Mouse (Mus musculus): Measurements from ENCODE around the gene Gzmg. TPM values are rescaled to one million over a fixed set of nuclear protein-coding genes. Genes with fewer than 3 reads are reported as not detected.
"Not testable (repeated sequence)": the region's sequence is repeated elsewhere in the genome, so short reads cannot be mapped to it uniquely, and the experiment has no call there.

Gzmg gene
- not detected for polyA plus RNA-seq (2012; fragmentation: generic; extraction: Trizol)

- not testable (repeated sequence) for H3ac ChIP-seq (ENCODE audit: control insufficient read depth, insufficient read length); H3K4me2 ChIP-seq (ENCODE audit: low read depth); H3K79me2 ChIP-seq (ENCODE audit: control insufficient read depth, insufficient read depth); H3K36me3 ChIP-seq (ENCODE audit: control insufficient read depth, insufficient read depth); H3K27me3 ChIP-seq (ENCODE audit: control insufficient read depth, insufficient read depth, insufficient read length); H3K4me3 ChIP-seq
Measured at GRCm38 (mm10) chr14:56159479-56159878, at the start of gene Gzmg. Gene Gzmg (minus strand): TSS chr14:56159579.

GRCm38 (mm10) chr14:56205613-56206012, 46.2 kb upstream of the Gzmg start:
- Histone ChIP-seq H3K79me2 (ENCODE audit: control insufficient read depth, insufficient read depth) (no peaks in the 10 kb centered on the region), H3ac (ENCODE audit: control insufficient read depth, insufficient read length) (no peak overlapping the region), H3K36me3 (ENCODE audit: control insufficient read depth, insufficient read depth) (no peaks in the 10 kb centered on the region), H3K4me2 (ENCODE audit: low read depth) (no peak overlapping the region), H3K27me3 (ENCODE audit: control insufficient read depth, insufficient read depth, insufficient read length) (no peaks in the 10 kb centered on the region), H3K4me3 (no peak overlapping the region)
- TF ChIP-seq CEBPB (IDR thresholded peaks at IDR 0.05; ENCODE audit: insufficient read depth, poor library complexity, severe bottlenecking) (no peak), POLR2AphosphoS2 (IDR thresholded peaks at IDR 0.05; ENCODE audit: insufficient read length, low read depth) (no peak)

DNA sequence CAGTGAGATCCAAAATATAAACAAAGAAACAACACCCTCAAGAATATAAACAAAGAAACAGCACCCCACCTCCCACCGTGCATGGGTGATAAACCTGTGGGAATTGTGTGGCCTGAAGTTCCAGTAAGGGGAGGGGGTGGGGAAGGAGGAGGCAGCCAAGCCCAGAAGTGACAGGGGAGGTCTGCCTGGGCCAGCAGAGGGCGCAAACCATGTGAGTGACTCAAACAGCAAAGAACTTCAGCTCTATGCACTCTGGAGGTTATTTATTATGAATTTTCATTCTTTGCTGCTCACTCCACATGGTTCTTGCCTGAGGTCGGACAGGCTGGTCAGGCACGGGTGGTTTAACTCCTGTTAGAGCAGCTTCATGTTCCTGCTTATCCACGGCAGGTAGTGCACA, 45.6 kb upstream of the Gzmg start:
- not testable (repeated sequence) for H3K27me3 ChIP-seq (ENCODE audit: control insufficient read depth, insufficient read depth, insufficient read length); H3K36me3 ChIP-seq (ENCODE audit: control insufficient read depth, insufficient read depth); H3K79me2 ChIP-seq (ENCODE audit: control insufficient read depth, insufficient read depth); H3ac ChIP-seq (ENCODE audit: control insufficient read depth, insufficient read length); H3K4me2 ChIP-seq (ENCODE audit: low read depth); H3K4me3 ChIP-seq

DNA sequence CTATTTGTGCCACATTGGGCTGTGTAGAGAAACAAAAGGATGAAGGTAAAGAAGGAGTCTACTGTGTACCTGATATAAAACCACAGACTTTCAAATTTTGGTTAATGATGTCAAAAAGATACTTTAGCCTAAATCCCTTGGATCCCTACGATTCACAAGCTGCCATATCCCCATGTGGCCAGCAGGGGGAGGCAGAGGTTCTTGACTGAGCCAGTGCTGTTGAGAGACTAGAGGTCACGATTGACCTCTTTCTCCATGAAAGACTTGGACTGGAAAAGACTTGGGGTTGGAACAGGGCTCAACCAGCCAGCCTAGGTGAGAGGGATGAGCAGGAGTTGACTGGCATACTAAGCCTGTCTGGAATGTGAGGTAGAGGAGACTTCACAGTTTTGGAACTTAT, 44.6 kb upstream of the Gzmg start:
- H3K36me3 ChIP-seq (ENCODE audit: control insufficient read depth, insufficient read depth), result no peaks in the 10 kb centered on the region
- no peaks in the 10 kb centered on the region for H3K79me2 ChIP-seq (ENCODE audit: control insufficient read depth, insufficient read depth)

DNA sequence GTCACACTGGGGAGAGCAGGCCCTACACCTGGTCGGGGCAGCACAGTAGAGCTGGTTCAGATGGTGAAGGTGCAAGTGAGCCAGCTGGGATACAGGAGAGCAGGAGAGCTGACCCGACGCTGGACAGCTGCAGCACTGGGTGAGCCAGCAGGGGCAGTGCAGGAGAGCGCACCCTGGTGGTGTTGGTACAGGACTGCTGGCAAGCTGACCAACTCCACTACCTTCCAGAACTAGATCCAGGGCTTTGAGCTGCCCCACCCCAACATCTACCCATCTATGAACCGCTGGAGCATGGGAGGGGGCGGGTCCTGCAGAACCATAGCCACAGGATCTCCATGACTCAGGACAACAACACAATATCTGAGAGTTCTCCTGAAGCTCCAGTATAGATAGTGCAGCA, 27.6 kb upstream of the Gzmg start:
- Histone ChIP-seq H3K36me3 (ENCODE audit: control insufficient read depth, insufficient read depth) (no peaks in the 10 kb centered on the region), H3K79me2 (ENCODE audit: control insufficient read depth, insufficient read depth) (no peaks in the 10 kb centered on the region), H3K4me2 (ENCODE audit: low read depth) (no peak overlapping the region), H3K4me3 (no peak overlapping the region), H3ac (ENCODE audit: control insufficient read depth, insufficient read length) (no peak overlapping the region), H3K27me3 (ENCODE audit: control insufficient read depth, insufficient read depth, insufficient read length) (no peaks in the 10 kb centered on the region)
- peak; percentile 53 for TF ChIP-seq REST (IDR thresholded peaks at IDR 0.05; ENCODE audit: insufficient read depth, insufficient read length)
- TF ChIP-seq E2F4 (IDR thresholded peaks at IDR 0.05; ENCODE audit: insufficient read depth), result no peak
- TF ChIP-seq MYOG (IDR thresholded peaks at IDR 0.05; ENCODE audit: control insufficient read depth in 1 of 3, insufficient read depth in 1 of 3, insufficient read length in 2 of 3, low read depth in 2 of 3), result peak in 1 of 3 experiments; percentile 54
- peak in 1 of 3 experiments; percentile 36 for TF ChIP-seq MYOD1 (IDR thresholded peaks at IDR 0.05; ENCODE audit: control insufficient read depth in 1 of 3, insufficient read length in 2 of 3, low read depth in 2 of 3)
- TF ChIP-seq TCF3 (IDR thresholded peaks at IDR 0.05; ENCODE audit: insufficient read length, low read depth), result no peak

More for the DNA sequence above, 44.6 kb upstream of the Gzmg start:
- H3K4me2 ChIP-seq (ENCODE audit: low read depth), result no peak overlapping the region
- TF ChIP-seq MYOD1 (IDR thresholded peaks at IDR 0.05; ENCODE audit: control insufficient read depth in 1 of 3, insufficient read length in 2 of 3, low read depth in 2 of 3), result no peak
- no peak for TF ChIP-seq MYOG (IDR thresholded peaks at IDR 0.05; ENCODE audit: control insufficient read depth in 1 of 3, insufficient read depth in 1 of 3, insufficient read length in 2 of 3, low read depth in 2 of 3)
- no peak for TF ChIP-seq POLR2A (IDR thresholded peaks at IDR 0.05; ENCODE audit: insufficient read length, low read depth)
- TF ChIP-seq TCF12 (IDR thresholded peaks at IDR 0.05; ENCODE audit: insufficient read depth, poor library complexity, severe bottlenecking), result no peak
- no peak for TF ChIP-seq CEBPB (IDR thresholded peaks at IDR 0.05; ENCODE audit: insufficient read depth, poor library complexity, severe bottlenecking)
- no peak for TF ChIP-seq MAX (IDR thresholded peaks at IDR 0.05; ENCODE audit: low read depth)
- TF ChIP-seq E2F4 (IDR thresholded peaks at IDR 0.05; ENCODE audit: insufficient read depth), result no peak
- no peak for TF ChIP-seq TCF3 (IDR thresholded peaks at IDR 0.05; ENCODE audit: insufficient read length, low read depth)
- TF ChIP-seq USF1 (IDR thresholded peaks at IDR 0.05; ENCODE audit: low read depth), result no peak
- no peak for TF ChIP-seq SRF (IDR thresholded peaks at IDR 0.05; ENCODE audit: control insufficient read depth, insufficient read length, low read depth)
- TF ChIP-seq POLR2AphosphoS2 (IDR thresholded peaks at IDR 0.05; ENCODE audit: insufficient read length, low read depth), result no peak
- TF ChIP-seq REST (IDR thresholded peaks at IDR 0.05; ENCODE audit: insufficient read depth, insufficient read length), result no peak
- no peaks in the 10 kb centered on the region for H3K27me3 ChIP-seq (ENCODE audit: control insufficient read depth, insufficient read depth, insufficient read length)
- H3ac ChIP-seq (ENCODE audit: control insufficient read depth, insufficient read length), result no peak overlapping the region
- no peak overlapping the region for H3K4me3 ChIP-seq

- Histone ChIP-seq H3K4me2 (ENCODE audit: low read depth) (no peak overlapping the region), H3K27me3 (ENCODE audit: control insufficient read depth, insufficient read depth, insufficient read length) (no peaks in the 10 kb centered on the region), H3K4me3 (no peak overlapping the region), H3K79me2 (ENCODE audit: control insufficient read depth, insufficient read depth) (no peaks in the 10 kb centered on the region), H3ac (ENCODE audit: control insufficient read depth, insufficient read length) (no peak overlapping the region), H3K36me3 (ENCODE audit: control insufficient read depth, insufficient read depth) (no peaks in the 10 kb centered on the region)
- TF ChIP-seq SRF (IDR thresholded peaks at IDR 0.05; ENCODE audit: control insufficient read depth, insufficient read length, low read depth) (no peak), POLR2AphosphoS2 (IDR thresholded peaks at IDR 0.05; ENCODE audit: insufficient read length, low read depth) (no peak), USF1 (IDR thresholded peaks at IDR 0.05; ENCODE audit: low read depth) (no peak), MAX (IDR thresholded peaks at IDR 0.05; ENCODE audit: low read depth) (no peak), MYOD1 (IDR thresholded peaks at IDR 0.05; ENCODE audit: control insufficient read depth in 1 of 3, insufficient read length in 2 of 3, low read depth in 2 of 3) (no peak), TCF3 (IDR thresholded peaks at IDR 0.05; ENCODE audit: insufficient read length, low read depth) (no peak)
Measured at GRCm38 (mm10) chr14:56186521-56186920, 27.1 kb upstream of the Gzmg start.

GRCm38 (mm10) chr14:56177651-56178050, 18.3 kb upstream of the Gzmg start:
- not testable (repeated sequence) for H3K36me3 ChIP-seq (ENCODE audit: control insufficient read depth, insufficient read depth); H3ac ChIP-seq (ENCODE audit: control insufficient read depth, insufficient read length); H3K79me2 ChIP-seq (ENCODE audit: control insufficient read depth, insufficient read depth); H3K4me3 ChIP-seq; H3K27me3 ChIP-seq (ENCODE audit: control insufficient read depth, insufficient read depth, insufficient read length); H3K4me2 ChIP-seq (ENCODE audit: low read depth)
